Mouse (Mus musculus) CH12.LX (cell line): ENCODE measurements around the gene Spop. TPM values are rescaled to one million over a fixed set of nuclear protein-coding genes. Genes with fewer than 3 reads are reported as not detected.

Experiments used
- DNase-seq: peaks from one replicate; pipeline ENCODE4 v3.0.0-alpha.2; 2013; ENCODE audit errors: extremely low read depth
- H3K27ac ChIP-seq: 2 replicates; pipeline ENCODE4 v1.5.1; 2012; ENCODE audit warnings: low read depth, mild to moderate bottlenecking, control low read depth, moderate library complexity; ENCODE audit not compliant: insufficient read depth
- H3K27me3 ChIP-seq: replicated peaks from 2 replicates; pipeline ENCODE3; 2012; ENCODE audit warnings: inconsistent platforms
- H3K36me3 ChIP-seq, 2 experiments: replicated peaks in 1 of 2; 2 replicates each; pipeline versions ENCODE3 to v1.6.1; 2012; ENCODE audit warnings: inconsistent platforms in 1 of 2, low read length in 1 of 2, mild to moderate bottlenecking in 1 of 2, mixed read lengths in 1 of 2, moderate library complexity in 1 of 2; ENCODE audit not compliant: control insufficient read depth in 1 of 2, insufficient read depth in 1 of 2
- H3K4me1 ChIP-seq, 2 experiments: 2 replicates each; pipeline ENCODE4 v1.6.1; 2012; ENCODE audit warnings: inconsistent platforms in 1 of 2, moderate library complexity in 1 of 2; ENCODE audit not compliant: insufficient read depth in 2 of 2, control insufficient read depth in 1 of 2
- H3K4me2 ChIP-seq: 2 replicates; pipeline ENCODE4 v1.6.1; 2012; ENCODE audit warnings: low read depth, mild to moderate bottlenecking, control low read depth; ENCODE audit not compliant: poor library complexity, insufficient read depth, severe bottlenecking
- H3K4me3 ChIP-seq, 3 experiments: fragments of 150-350 bp in 1 of 3; sonication (generic) in 1 of 3; replicated peaks in 1 of 3; 2 replicates each; pipeline versions ENCODE3 to v1.5.1; 2011 to 2012; ENCODE audit warnings: low read depth in 2 of 3, low read length in 2 of 3, mild to moderate bottlenecking in 2 of 3, moderate library complexity in 2 of 3, control low read depth in 1 of 3, improper control_type of control experiment in 1 of 3, inconsistent platforms in 1 of 3, mixed read lengths in 1 of 3; ENCODE audit not compliant: poor library complexity in 1 of 3
- H3K79me2 ChIP-seq: replicated peaks from 2 replicates; pipeline ENCODE4 v1.6.1; 2012; ENCODE audit warnings: mild to moderate bottlenecking, moderate library complexity; ENCODE audit not compliant: control insufficient read depth, poor library complexity, insufficient read depth, severe bottlenecking; ENCODE audit errors: extremely low read depth
- H3K9ac ChIP-seq: 2 replicates; pipeline ENCODE4 v1.6.1; 2012; ENCODE audit warnings: low read depth, mild to moderate bottlenecking, control low read depth, moderate library complexity; ENCODE audit not compliant: insufficient read depth
- H3K9me3 ChIP-seq: replicated peaks from 2 replicates; pipeline ENCODE3; 2012; ENCODE audit warnings: low read length, inconsistent platforms, mixed read lengths
- BHLHE40 ChIP-seq: IDR thresholded peaks from 2 replicates; pipeline ENCODE4 v1.6.1; 2011; ENCODE audit warnings: mild to moderate bottlenecking, low read depth, low read length, improper control_type of control experiment
- CHD1 ChIP-seq: IDR thresholded peaks from 2 replicates; pipeline ENCODE4 v1.6.1; 2012; ENCODE audit warnings: low read depth, low read length, improper control_type of control experiment, inconsistent platforms
- CHD2 ChIP-seq: IDR thresholded peaks from 2 replicates; pipeline ENCODE4 v1.6.1; 2011; ENCODE audit warnings: low read length, improper control_type of control experiment
- E2F4 ChIP-seq: IDR thresholded peaks from 2 replicates; pipeline ENCODE4 v1.6.1; 2011; ENCODE audit warnings: low read depth, low read length, improper control_type of control experiment; ENCODE audit not compliant: insufficient replicate concordance
- EP300 ChIP-seq: IDR thresholded peaks from 2 replicates; pipeline ENCODE4 v1.6.1; 2011; ENCODE audit warnings: low read length, improper control_type of control experiment
- GABPA ChIP-seq: IDR thresholded peaks from 2 replicates; pipeline ENCODE4 v1.6.1; 2012; ENCODE audit warnings: low read depth, low read length, improper control_type of control experiment, inconsistent platforms; ENCODE audit not compliant: insufficient replicate concordance
- JUND ChIP-seq: conservative IDR thresholded peaks from 2 replicates; pipeline ENCODE4 v1.6.1; 2011; ENCODE audit warnings: low read depth, low read length, improper control_type of control experiment
- KAT2A ChIP-seq: IDR thresholded peaks from 2 replicates; pipeline ENCODE4 v1.6.1; 2012; ENCODE audit warnings: low read length, improper control_type of control experiment, inconsistent platforms; ENCODE audit not compliant: insufficient replicate concordance
- MEF2A ChIP-seq: IDR thresholded peaks from 2 replicates; pipeline ENCODE4 v1.6.1; 2014; ENCODE audit warnings: low read depth, mild to moderate bottlenecking, inconsistent platforms, low read length, improper control_type of control experiment, borderline replicate concordance
- MXI1 ChIP-seq: IDR thresholded peaks from 2 replicates; pipeline ENCODE4 v1.6.1; 2011; ENCODE audit warnings: mild to moderate bottlenecking, low read depth, low read length, improper control_type of control experiment
- RAD21 ChIP-seq: IDR thresholded peaks from 2 replicates; pipeline ENCODE4 v1.6.1; 2011; ENCODE audit warnings: low read depth, mild to moderate bottlenecking, low read length, improper control_type of control experiment, moderate library complexity
- ZC3H11A ChIP-seq: IDR thresholded peaks from 2 replicates; pipeline ENCODE4 v1.6.1; 2012; ENCODE audit warnings: low read depth, mild to moderate bottlenecking, inconsistent platforms, low read length, improper control_type of control experiment
- ZNF384 ChIP-seq: IDR thresholded peaks from 2 replicates; pipeline ENCODE4 v1.6.1; 2012; ENCODE audit warnings: low read depth, low read length, improper control_type of control experiment, inconsistent platforms
- dilution Hi-C: fragments of 300-500 bp; cut with MboI; formaldehyde crosslinking; loops from 2 replicates; pipeline ENCODE4 v1.14.3; 2020; ENCODE audit warnings: low sequenced_read_pairs; ENCODE audit not compliant: extremely low pct_unique_long_range_greater_than_20kb, extremely low pct_ligation_motif_present
- in situ Hi-C: fragments of 300-500 bp; cut with MboI; formaldehyde crosslinking; loops from 3 replicates; pipeline ENCODE4 v1.14.3; 2019; ENCODE audit warnings: low sequenced_read_pairs, low pct_ligation_motif_present, low pct_unique_long_range_greater_than_20kb, mixed read lengths
- polyA plus RNA-seq: library from polyadenylated mRNA; unstranded; fragments of >175 nt; gene quantifications from 2 replicates; pipeline ENCODE4 v1.2.1, GENCODE M21; 2012; ENCODE audit warnings: low read depth; ENCODE audit not compliant: insufficient read length
- total RNA-seq, 2 experiments: library from RNA; depleted of rRNA; stranded (reverse); fragments of 300-350 nt in 1 of 2; fragments of >200 nt in 1 of 2; gene quantifications; 2 replicates each; pipeline ENCODE4 v1.2.3; 2012 to 2014

The Spop gene
- total and polyA plus RNA-seq, 3 experiments: 42.7 to 103 (median 51.9) TPM

DNA sequence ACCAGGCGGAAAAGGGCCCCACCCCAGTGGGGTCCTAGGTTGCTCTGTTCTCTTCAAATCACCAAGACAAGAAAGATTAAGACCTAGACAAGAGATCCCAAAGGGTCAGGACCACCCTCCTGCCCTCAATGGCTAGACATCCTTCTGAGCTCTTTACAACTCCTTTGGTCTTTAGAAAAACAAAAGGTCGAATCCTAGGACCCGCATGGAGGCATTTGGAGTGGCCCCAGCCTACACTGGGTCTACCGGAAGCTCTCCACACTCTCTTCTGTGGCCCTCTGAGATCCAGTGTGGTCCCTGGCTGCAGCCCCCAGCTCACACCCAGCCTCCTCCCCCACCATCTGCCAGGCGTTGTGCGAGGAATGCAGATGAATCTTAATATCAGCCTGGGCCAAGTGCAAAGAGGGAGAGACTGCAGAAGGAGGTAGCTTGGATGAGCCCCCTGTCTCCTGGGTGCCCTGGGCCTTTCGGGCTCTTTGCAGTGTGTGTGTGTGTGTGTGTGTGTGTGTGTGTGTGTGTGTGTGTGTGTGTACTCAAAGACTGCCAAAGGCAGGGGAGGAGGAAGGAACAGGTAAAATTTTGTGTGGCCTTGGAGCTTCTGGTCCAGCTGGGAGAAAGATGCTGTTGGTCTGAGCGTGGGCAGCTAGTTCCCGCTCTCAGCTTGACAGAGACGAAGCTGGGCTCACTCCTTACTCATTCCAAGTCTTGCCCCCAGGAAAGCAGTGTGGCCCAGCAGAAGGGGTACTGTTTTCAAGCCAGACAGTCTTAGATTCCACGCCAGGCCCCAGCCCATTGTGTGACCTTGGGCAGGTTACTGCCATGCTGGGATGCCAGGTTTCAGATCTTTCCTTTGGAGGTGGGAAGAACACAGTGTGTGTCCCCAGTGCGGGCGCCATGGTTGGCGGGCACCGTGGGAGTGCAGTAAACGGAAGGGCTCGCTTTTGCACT, 101.8 kb downstream of the Spop start:
- in situ Hi-C loops (loop anchor here (5.0 kb wide), 1 partner anchor 118 kb away; no protein-coding TSS in a partner anchor), dilution Hi-C loops (no loop called here)
- no peak overlapping the region for H3K9ac ChIP-seq

DNA sequence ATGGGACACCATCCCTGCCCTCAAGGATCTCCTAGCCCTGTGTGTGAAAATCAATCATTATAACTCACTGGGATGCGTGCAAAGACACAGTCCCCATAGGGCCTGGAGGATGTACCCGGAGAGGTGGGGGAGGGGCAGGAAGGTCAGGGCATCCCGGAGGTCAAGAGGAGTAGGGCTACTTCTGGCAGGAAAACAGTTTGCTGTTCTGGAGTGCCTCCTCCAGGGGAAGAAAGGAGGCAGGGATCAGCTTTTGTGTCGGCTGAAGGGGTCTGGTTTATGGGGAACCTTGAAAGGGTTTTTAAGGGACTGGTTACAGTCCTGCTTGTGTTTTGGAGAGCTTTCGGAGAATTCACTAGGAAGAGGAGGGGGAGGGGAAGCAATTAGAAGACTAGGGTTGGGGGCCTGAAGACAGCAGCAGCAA, 102.6 kb downstream of the Spop start:
- Histone ChIP-seq H3K9ac (no peak overlapping the region), H3K4me3 (no peak overlapping the region), H3K4me2 (no peak overlapping the region), H3K27me3 (peaks cover 93% of the 10 kb centered on the region), H3K79me2 (no peaks in the 10 kb centered on the region)
- dilution Hi-C loops: no loop called here
- TF ChIP-seq CHD2: 0 out of 2 replicates have a peak, but pooled peaks have one; percentile 9
- TF ChIP-seq KAT2A: no peak
- TF ChIP-seq, all 38 proteins: peak for 1
- DNase-seq: no peak
- H3K27ac ChIP-seq: no peak overlapping the region
- no peaks in the 10 kb centered on the region for H3K9me3 ChIP-seq
- H3K4me1 ChIP-seq: peaks cover 14 to 30% of the 10 kb centered on the region in 2 experiments
- in situ Hi-C loops: loop anchor here (5.0 kb wide), 1 partner anchor 119 kb away; no protein-coding TSS in a partner anchor
- H3K36me3 ChIP-seq: no peaks in the 10 kb centered on the region

More for the DNA sequence above, 101.8 kb downstream of the Spop start:
- no peaks in the 10 kb centered on the region for H3K79me2 ChIP-seq
- no peaks in the 10 kb centered on the region for H3K36me3 ChIP-seq
- TF ChIP-seq CHD2 (no peak), MEF2A (no peak), ZNF384 (no peak), ZC3H11A (no peak), E2F4 (no peak), RAD21 (no peak), CHD1 (no peak), EP300 (no peak), KAT2A (no peak), BHLHE40 (no peak), GABPA (no peak), MXI1 (no peak), JUND (no peak)
- TF ChIP-seq, all 38 proteins: peak for 0
- Histone ChIP-seq H3K9me3 (no peaks in the 10 kb centered on the region), H3K4me2 (no peak overlapping the region), H3K4me1 (peaks cover 10 to 22% of the 10 kb centered on the region in 2 experiments), H3K4me3 (no peak overlapping the region), H3K27me3 (peaks cover 94% of the 10 kb centered on the region), H3K27ac (no peak overlapping the region)
- DNase-seq: no peak
